Mouse (Mus musculus) kidney, postnatal 0 days (tissue): Measurements from ENCODE around the gene Pum2. TPM values are rescaled to one million over a fixed set of nuclear protein-coding genes. Genes with fewer than 3 reads are reported as not detected.

Source experiments
- ATAC-seq: fragments of 200-750 bp; cut with Nextera tagmentation; replicated peaks from 2 replicates; pipeline ENCODE4 v1.8.0; 2017; ENCODE audit warnings: low read depth, moderate number of reproducible peaks, moderate TSS enrichment, moderate library complexity; ENCODE audit not compliant: low FRiP score
- DNase-seq: peaks from one replicate; pipeline ENCODE4 v3.0.0-alpha.2; 2016; ENCODE audit warnings: low spot score
- H3K27ac ChIP-seq: fragments of 300-500 bp; sonication (generic); 2 replicates; pipeline ENCODE4 v1.5.1; 2014; ENCODE audit warnings: mild to moderate bottlenecking
- H3K27me3 ChIP-seq: fragments of 300-500 bp; sonication (generic); 2 replicates; pipeline ENCODE4 v1.6.1; 2014; ENCODE audit warnings: low read length, mixed read lengths; ENCODE audit not compliant: insufficient read depth
- H3K36me3 ChIP-seq: fragments of 300-500 bp; sonication (generic); 2 replicates; pipeline ENCODE4 v1.6.1; 2014; ENCODE audit warnings: low read length, mixed read lengths; ENCODE audit not compliant: insufficient read depth
- H3K4me1 ChIP-seq: fragments of 300-500 bp; sonication (generic); replicated peaks from 2 replicates; pipeline ENCODE4 v1.6.1; 2014; ENCODE audit warnings: antibody characterized with exemption, low read length, mixed read lengths; ENCODE audit not compliant: insufficient read depth
- H3K4me2 ChIP-seq: fragments of 300-500 bp; sonication (generic); 2 replicates; pipeline ENCODE4 v1.6.1; 2014; ENCODE audit warnings: mild to moderate bottlenecking, low read length, moderate library complexity, mixed read lengths
- H3K4me3 ChIP-seq: fragments of 300-500 bp; sonication (generic); replicated peaks from 2 replicates; pipeline ENCODE4 v1.5.1; 2014; ENCODE audit warnings: low read depth, low read length
- H3K9ac ChIP-seq: fragments of 300-500 bp; sonication (generic); 2 replicates; pipeline ENCODE4 v1.6.1; 2014; ENCODE audit warnings: low read depth, low read length
- H3K9me3 ChIP-seq: fragments of 300-500 bp; sonication (generic); replicated peaks from 2 replicates; pipeline ENCODE4 v1.6.1; 2016; ENCODE audit warnings: low read length, inconsistent platforms, mixed read lengths
- CTCF ChIP-seq: IDR thresholded peaks from 2 replicates; pipeline ENCODE4 v1.5.1; 2016; ENCODE audit warnings: antibody characterized with exemption, low read depth, mild to moderate bottlenecking, moderate library complexity
- WGBS: fragments of 180-500 bp; shearing (Covaris S2); extraction: QIAGEN DNeasy Blood & Tissue Kit; methylation state at CpG from one replicate; pipeline ENCODE4 v1.1.7; 2014; 5-methylcytosine and 5-hydroxymethylcytosine counted together
- polyA plus RNA-seq: library from polyadenylated mRNA; unstranded; fragments of >200 nt; fragmentation: Nextera tagmentation; extraction: Ambion mirVana; gene quantifications from 2 replicates; pipeline ENCODE4 v1.2.1, GENCODE M21; 2015

The Pum2 gene
- polyA plus RNA-seq, 1 experiment from 2014 or later = 35.5 TPM

DNA sequence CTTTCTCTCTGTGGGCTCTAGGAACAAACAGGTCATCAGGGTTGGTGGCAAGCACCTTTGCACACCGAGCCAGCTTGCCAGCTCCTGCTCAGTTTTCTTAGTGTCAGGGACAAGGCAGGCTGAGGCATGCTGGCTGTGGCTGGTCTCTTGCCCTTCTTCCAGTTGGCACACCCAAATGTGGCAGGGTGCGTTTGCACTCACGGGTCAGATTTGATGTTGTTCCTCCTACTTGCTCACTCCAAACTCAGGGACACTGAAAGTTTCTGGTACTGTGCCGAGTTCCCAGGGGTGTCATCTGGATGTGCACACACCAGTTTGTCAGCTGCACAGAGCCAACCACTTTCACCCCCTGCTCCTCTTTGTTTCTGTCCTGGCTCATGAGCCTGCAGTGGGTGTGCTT lies 17.3 kb upstream of the Pum2 start:
- TF ChIP-seq CTCF = no peak
- no peaks in the 10 kb centered on the region for H3K27me3 ChIP-seq
- no peak overlapping the region for H3K9ac ChIP-seq
- no peak overlapping the region for H3K4me3 ChIP-seq
- WGBS = 74% methylated on average over 4 of the region's 4 CpGs
- no peak overlapping the region for H3K27ac ChIP-seq
- no peaks in the 10 kb centered on the region for H3K36me3 ChIP-seq
- H3K9me3 ChIP-seq = no peaks in the 10 kb centered on the region
- H3K4me1 ChIP-seq = no peaks in the 10 kb centered on the region
- no peak overlapping the region for H3K4me2 ChIP-seq
- DNase-seq (no peak), ATAC-seq (no peak)

GRCm38 (mm10) chr12:8657116-8657515 lies 16.8 kb upstream of the Pum2 start:
- ATAC-seq (no peak), DNase-seq (no peak)
- TF ChIP-seq CTCF = peak; percentile 37; the same call in 1 of the 2 replicates
- Histone ChIP-seq H3K9me3 (no peaks in the 10 kb centered on the region), H3K4me2 (no peak overlapping the region), H3K4me3 (no peak overlapping the region), H3K27me3 (no peaks in the 10 kb centered on the region), H3K27ac (no peak overlapping the region), H3K36me3 (no peaks in the 10 kb centered on the region), H3K9ac (no peak overlapping the region), H3K4me1 (peaks cover under 1% of the 10 kb centered on the region; the same call in 1 of the 2 replicates)
- WGBS = 68% methylated on average over 10 of the region's 10 CpGs

DNA sequence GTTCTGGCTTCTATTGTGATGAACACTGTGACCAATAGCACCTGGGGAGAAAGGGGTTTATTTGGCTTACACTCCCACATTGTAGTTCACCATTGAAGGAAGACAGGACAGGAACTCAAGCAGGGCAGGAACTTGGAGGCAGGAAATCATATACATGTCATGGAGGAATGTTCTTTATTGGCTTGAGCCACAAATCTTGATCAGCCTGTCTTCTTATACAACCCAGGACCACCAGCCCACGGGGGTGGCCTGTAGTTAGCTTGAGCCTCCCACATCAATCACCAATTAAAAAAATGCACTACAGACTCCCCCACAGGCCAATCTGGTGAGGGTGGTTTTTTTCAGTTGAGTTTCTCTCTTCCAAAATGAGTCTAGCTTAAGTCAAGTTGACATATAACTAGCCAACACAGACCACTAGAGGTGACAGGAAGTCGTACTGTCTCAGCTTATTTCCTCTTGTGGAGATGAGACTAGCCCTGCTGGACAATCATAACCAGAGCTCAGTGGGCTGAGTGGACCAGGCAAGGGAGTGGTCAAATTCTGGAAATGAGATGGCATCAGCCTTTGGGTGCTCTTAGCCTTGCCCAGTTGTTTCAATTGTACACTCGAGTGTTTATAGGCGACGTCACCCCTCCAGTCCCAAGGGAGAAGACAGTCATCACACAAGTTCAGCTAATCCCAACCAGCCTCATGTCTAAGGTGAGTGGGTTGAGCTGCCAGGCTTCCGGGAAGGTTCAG lies 16.1 kb upstream of the Pum2 start:
- Histone ChIP-seq H3K4me2 (no peak overlapping the region), H3K4me1 (peaks cover 7% of the 10 kb centered on the region; the same call in 1 of the 2 replicates), H3K27me3 (no peaks in the 10 kb centered on the region), H3K27ac (no peak overlapping the region), H3K36me3 (no peaks in the 10 kb centered on the region), H3K9ac (no peak overlapping the region), H3K4me3 (no peak overlapping the region), H3K9me3 (no peaks in the 10 kb centered on the region)
- DNase-seq (peak; percentile 55), ATAC-seq (peak; percentile 63; the same call in 1 of the 2 replicates)
- no peak for TF ChIP-seq CTCF
- 74% methylated on average over 6 of the region's 6 CpGs for WGBS

GRCm38 (mm10) chr12:8659406-8660279 lies 14.3 kb upstream of the Pum2 start:
- Histone ChIP-seq H3K9ac (no peak overlapping the region), H3K4me3 (no peak overlapping the region), H3K27me3 (no peaks in the 10 kb centered on the region), H3K9me3 (no peaks in the 10 kb centered on the region), H3K27ac (no peak overlapping the region), H3K4me1 (peaks cover 7% of the 10 kb centered on the region; the same call in 1 of the 2 replicates), H3K36me3 (no peaks in the 10 kb centered on the region), H3K4me2 (no peak overlapping the region)
- ATAC-seq = no peak
- TF ChIP-seq CTCF = no peak
- 86% methylated on average over 15 of the region's 15 CpGs for WGBS
- DNase-seq = no peak

GRCm38 (mm10) chr12:8661747-8662146 lies 12.2 kb upstream of the Pum2 start:
- ATAC-seq (no peak), DNase-seq (peak; percentile 31)
- TF ChIP-seq CTCF = no peak
- Histone ChIP-seq H3K27me3 (no peaks in the 10 kb centered on the region), H3K4me3 (no peak overlapping the region), H3K9ac (no peak overlapping the region), H3K4me2 (no peak overlapping the region), H3K36me3 (no peaks in the 10 kb centered on the region), H3K27ac (no peak overlapping the region), H3K4me1 (peaks cover 7% of the 10 kb centered on the region; the same call in 1 of the 2 replicates), H3K9me3 (no peaks in the 10 kb centered on the region)
- 32% methylated on average over 3 of the region's 3 CpGs for WGBS

DNA sequence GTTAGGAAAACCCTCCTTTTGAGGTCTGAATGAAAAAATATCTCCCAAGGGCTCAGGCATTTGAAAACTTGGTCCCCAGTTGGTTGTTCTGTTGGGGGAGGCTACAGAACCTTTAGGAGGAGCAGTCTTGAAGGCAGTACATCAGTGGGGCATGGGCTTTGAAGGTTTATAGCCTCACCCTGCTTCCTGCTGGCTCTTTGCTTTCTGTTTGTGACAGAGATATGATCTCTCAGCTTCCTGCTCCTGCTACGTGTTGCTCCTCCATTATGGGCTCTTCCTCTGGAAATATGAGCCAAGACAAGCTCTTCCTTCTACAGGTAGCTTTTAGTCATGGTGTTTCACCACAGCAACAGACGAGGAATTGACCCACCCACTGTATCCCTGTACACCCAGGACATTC lies 11.8 kb upstream of the Pum2 start:
- Histone ChIP-seq H3K27me3 (no peaks in the 10 kb centered on the region), H3K36me3 (no peaks in the 10 kb centered on the region), H3K27ac (0 out of 2 replicates have a peak overlapping the region, but pooled peaks have one; percentile 25), H3K4me2 (no peak overlapping the region), H3K4me1 (peaks cover 7% of the 10 kb centered on the region; the same call in 1 of the 2 replicates), H3K9me3 (no peaks in the 10 kb centered on the region), H3K4me3 (no peak overlapping the region), H3K9ac (no peak overlapping the region)
- DNase-seq (no peak), ATAC-seq (no peak)
- WGBS = 7% methylated on average over 2 of the region's 2 CpGs
- TF ChIP-seq CTCF = no peak
